Mouse (Mus musculus): ENCODE measurements at regions not wholly inside any gene's neighbourhood (a gene's known extent, or its start where the extent isn't known, plus 50 kb on each side); places are given as distances from the start of the nearest gene placed in this dataset.

- Histone ChIP-seq H3K27ac (peak overlapping the region; percentile 40; the same call in 1 of the 2 replicates), H3K4me1 (peaks cover 71% of the 10 kb centered on the region)
Measured at GRCm38 (mm10) chr2:166334559-166334958, 179.1 kb upstream of the Sulf2 start.

GRCm38 (mm10) chr2:166333818-166334217, 178.4 kb upstream of the Sulf2 start:
- Histone ChIP-seq H3K9me3 (no peaks in the 10 kb centered on the region), H3K27me3 (no peaks in the 10 kb centered on the region), H3K4me2 (no peak overlapping the region), H3K4me1 (peaks cover 66% of the 10 kb centered on the region), H3K27ac (peak overlapping the region; percentile 74), H3K36me3 (no peaks in the 10 kb centered on the region), H3K9ac (no peak overlapping the region), H3K4me3 (no peak overlapping the region)
- no peak for ATAC-seq (ENCODE audit: insufficient number of reproducible peaks, insufficient read depth, low FRiP score, low TSS enrichment, low read depth)
- 66% methylated on average over 4 of the region's 4 CpGs for WGBS

More at GRCm38 (mm10) chr2:166334559-166334958, 179.1 kb upstream of the Sulf2 start:
- H3K4me3 ChIP-seq: no peak overlapping the region
- no peaks in the 10 kb centered on the region for H3K9me3 ChIP-seq
- no peak for ATAC-seq (ENCODE audit: insufficient number of reproducible peaks, insufficient read depth, low FRiP score, low TSS enrichment, low read depth)
- 40% methylated on average over 7 of the region's 7 CpGs for WGBS
- H3K4me2 ChIP-seq: no peak overlapping the region
- H3K36me3 ChIP-seq: no peaks in the 10 kb centered on the region
- no peak overlapping the region for H3K9ac ChIP-seq
- no peaks in the 10 kb centered on the region for H3K27me3 ChIP-seq

- Histone ChIP-seq H3K4me3 (no peak overlapping the region), H3K27me3 (no peaks in the 10 kb centered on the region), H3K27ac (peak overlapping the region; percentile 74), H3K4me1 (peaks cover 58% of the 10 kb centered on the region), H3K9ac (no peak overlapping the region), H3K4me2 (no peak overlapping the region), H3K36me3 (no peaks in the 10 kb centered on the region), H3K9me3 (no peaks in the 10 kb centered on the region)
- ATAC-seq (ENCODE audit: insufficient number of reproducible peaks, insufficient read depth, low FRiP score, low TSS enrichment, low read depth): no peak
- WGBS: 36% methylated on average over 13 of the region's 13 CpGs
Measured at GRCm38 (mm10) chr2:166332748-166333417, 177.4 kb upstream of the Sulf2 start.

DNA sequence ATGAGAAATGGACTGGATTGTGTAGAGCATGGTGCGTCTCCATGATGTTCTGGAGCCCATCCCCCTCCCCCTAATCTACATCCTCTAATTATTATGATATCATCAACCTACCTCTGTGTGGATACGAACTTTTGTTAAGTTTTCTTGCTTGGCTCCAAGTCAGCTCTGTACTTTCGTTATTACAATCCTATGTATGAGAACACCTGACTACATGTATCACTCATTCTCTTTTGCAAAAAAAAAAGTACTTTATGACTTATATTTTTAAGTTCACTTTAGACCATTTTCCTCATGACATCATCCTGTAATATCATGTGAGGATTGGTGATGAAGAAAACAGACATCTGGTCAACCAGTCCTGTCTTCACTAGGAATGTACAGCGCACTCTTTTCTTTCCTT, 175.7 kb upstream of the Sulf2 start:
- Histone ChIP-seq H3K9me3 (no peaks in the 10 kb centered on the region), H3K9ac (no peak overlapping the region), H3K27ac (no peak overlapping the region), H3K4me1 (peaks cover 50% of the 10 kb centered on the region), H3K4me3 (no peak overlapping the region), H3K27me3 (no peaks in the 10 kb centered on the region), H3K36me3 (no peaks in the 10 kb centered on the region), H3K4me2 (no peak overlapping the region)
- no peak for ATAC-seq (ENCODE audit: insufficient number of reproducible peaks, insufficient read depth, low FRiP score, low TSS enrichment, low read depth)
- whole genome bisulfite sequencing: 85% methylated on average over 4 of the region's 4 CpGs

DNA sequence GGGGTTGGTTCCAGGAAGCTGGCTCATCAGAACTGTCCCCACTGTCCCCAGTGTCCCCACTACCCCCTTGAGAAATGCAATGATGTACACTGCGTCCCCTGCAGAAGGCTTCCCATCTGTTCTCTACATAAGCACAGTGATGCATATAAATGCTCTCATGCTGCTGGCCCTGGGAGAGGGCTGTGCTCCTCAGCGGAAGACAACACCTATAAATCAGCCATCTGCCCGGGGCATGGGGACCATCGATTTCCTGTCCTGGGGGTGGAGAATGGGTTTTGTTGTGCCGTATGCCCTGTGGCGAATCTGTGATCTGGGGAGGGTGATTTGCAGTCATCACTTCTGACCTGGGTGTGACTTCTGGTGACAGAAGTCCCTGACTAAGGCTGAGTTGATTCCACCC, 174.9 kb upstream of the Sulf2 start:
- no peak overlapping the region for H3K27ac ChIP-seq
- no peak overlapping the region for H3K4me3 ChIP-seq
- no peaks in the 10 kb centered on the region for H3K36me3 ChIP-seq
- no peaks in the 10 kb centered on the region for H3K9me3 ChIP-seq
- no peak overlapping the region for H3K4me2 ChIP-seq
- H3K9ac ChIP-seq: no peak overlapping the region
- 65% methylated on average over 6 of the region's 6 CpGs for WGBS
- H3K27me3 ChIP-seq: no peaks in the 10 kb centered on the region
- ATAC-seq (ENCODE audit: insufficient number of reproducible peaks, insufficient read depth, low FRiP score, low TSS enrichment, low read depth): no peak
- H3K4me1 ChIP-seq: peaks cover 47% of the 10 kb centered on the region

DNA sequence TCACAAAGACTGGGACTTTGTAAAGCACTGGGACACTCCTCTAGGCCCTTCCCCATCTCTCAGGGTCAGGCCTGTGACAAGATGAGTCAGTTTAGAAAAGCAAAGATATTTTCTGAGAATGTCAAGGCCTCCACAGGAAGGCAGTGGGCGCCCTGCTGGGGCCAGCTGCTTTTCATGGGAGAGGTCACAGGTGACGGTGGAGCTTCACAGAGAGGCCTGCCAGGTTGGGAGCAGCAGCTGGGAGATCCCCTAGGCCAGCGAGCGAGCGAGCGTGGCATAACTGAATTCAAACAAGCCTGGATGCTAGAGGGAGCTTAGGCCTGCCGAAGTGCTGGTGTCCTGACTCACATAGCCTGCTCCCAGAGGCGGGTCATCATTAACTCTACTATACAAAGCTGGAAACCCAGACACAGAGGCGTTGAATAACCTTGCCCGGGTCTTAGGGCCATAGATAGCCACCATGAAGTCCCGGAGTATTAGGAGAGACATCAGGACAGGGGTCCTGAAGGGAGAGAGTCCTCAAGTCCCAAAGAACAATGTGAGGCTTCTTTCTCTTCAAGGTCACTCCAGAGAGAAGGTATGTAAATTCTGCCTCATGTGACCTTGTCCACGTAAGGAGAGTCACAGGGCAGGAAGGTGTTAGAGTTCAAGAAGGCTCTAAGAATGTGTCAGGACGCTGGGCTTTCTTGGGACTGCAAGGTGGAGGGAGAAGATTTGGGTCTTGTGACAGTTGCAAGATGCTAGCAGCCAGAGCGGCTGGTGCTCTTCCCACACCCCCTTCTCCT, 174.3 kb upstream of the Sulf2 start:
- Histone ChIP-seq H3K4me1 (peaks cover 49% of the 10 kb centered on the region), H3K27ac (no peak overlapping the region), H3K9me3 (no peaks in the 10 kb centered on the region), H3K4me2 (no peak overlapping the region), H3K4me3 (no peak overlapping the region), H3K9ac (no peak overlapping the region), H3K36me3 (no peaks in the 10 kb centered on the region), H3K27me3 (no peaks in the 10 kb centered on the region)
- ATAC-seq (ENCODE audit: insufficient number of reproducible peaks, insufficient read depth, low FRiP score, low TSS enrichment, low read depth): no peak
- 83% methylated on average over 14 of the region's 14 CpGs for WGBS

GRCm38 (mm10) chr2:166326932-166327331, 171.5 kb upstream of the Sulf2 start:
- H3K9ac ChIP-seq: no peak overlapping the region
- no peak overlapping the region for H3K4me2 ChIP-seq
- no peak overlapping the region for H3K27ac ChIP-seq
- no peaks in the 10 kb centered on the region for H3K9me3 ChIP-seq
- H3K36me3 ChIP-seq: no peaks in the 10 kb centered on the region
- no peak for ATAC-seq (ENCODE audit: insufficient number of reproducible peaks, insufficient read depth, low FRiP score, low TSS enrichment, low read depth)
- H3K27me3 ChIP-seq: no peaks in the 10 kb centered on the region
- peaks cover 46% of the 10 kb centered on the region for H3K4me1 ChIP-seq
- WGBS: 47% methylated on average over 5 of the region's 5 CpGs
- no peak overlapping the region for H3K4me3 ChIP-seq

GRCm38 (mm10) chr2:166324954-166325353, 169.5 kb upstream of the Sulf2 start:
- Histone ChIP-seq H3K4me1 (peaks cover 52% of the 10 kb centered on the region), H3K36me3 (no peaks in the 10 kb centered on the region), H3K9ac (no peak overlapping the region), H3K4me3 (no peak overlapping the region), H3K4me2 (no peak overlapping the region), H3K27me3 (no peaks in the 10 kb centered on the region), H3K9me3 (no peaks in the 10 kb centered on the region), H3K27ac (peak overlapping the region; percentile 85)
- no peak for ATAC-seq (ENCODE audit: insufficient number of reproducible peaks, insufficient read depth, low FRiP score, low TSS enrichment, low read depth)
- WGBS: 15% methylated on average over 3 of the region's 3 CpGs

GRCm38 (mm10) chr2:166324439-166324838, 169.0 kb upstream of the Sulf2 start:
- H3K9ac ChIP-seq: no peak overlapping the region
- no peak overlapping the region for H3K4me2 ChIP-seq
- peaks cover 52% of the 10 kb centered on the region for H3K4me1 ChIP-seq
- H3K36me3 ChIP-seq: no peaks in the 10 kb centered on the region
- H3K4me3 ChIP-seq: no peak overlapping the region
- peak overlapping the region; percentile 85 for H3K27ac ChIP-seq
- no peaks in the 10 kb centered on the region for H3K9me3 ChIP-seq
- H3K27me3 ChIP-seq: no peaks in the 10 kb centered on the region
- peak; percentile 60; the same call in 1 of the 2 replicates for ATAC-seq (ENCODE audit: insufficient number of reproducible peaks, insufficient read depth, low FRiP score, low TSS enrichment, low read depth)
- 26% methylated on average over 10 of the region's 10 CpGs for WGBS

- 64% methylated on average over 6 of the region's 6 CpGs for WGBS
- H3K27ac ChIP-seq: 0 out of 2 replicates have a peak overlapping the region, but pooled peaks have one; percentile 66
- no peak for ATAC-seq (ENCODE audit: insufficient number of reproducible peaks, insufficient read depth, low FRiP score, low TSS enrichment, low read depth)
Measured at GRCm38 (mm10) chr2:166322668-166323043, 167.2 kb upstream of the Sulf2 start.

GRCm38 (mm10) chr2:166321992-166322667, 166.7 kb upstream of the Sulf2 start:
- Histone ChIP-seq H3K4me2 (no peak overlapping the region), H3K27ac (no peak overlapping the region; the same call in 1 of the 2 replicates), H3K9ac (no peak overlapping the region), H3K9me3 (no peaks in the 10 kb centered on the region), H3K27me3 (no peaks in the 10 kb centered on the region), H3K4me1 (peaks cover 51% of the 10 kb centered on the region), H3K4me3 (no peak overlapping the region), H3K36me3 (no peaks in the 10 kb centered on the region)
- no peak for ATAC-seq (ENCODE audit: insufficient number of reproducible peaks, insufficient read depth, low FRiP score, low TSS enrichment, low read depth)
- WGBS: 84% methylated on average over 6 of the region's 6 CpGs

More at GRCm38 (mm10) chr2:166322668-166323043, 167.2 kb upstream of the Sulf2 start:
- Histone ChIP-seq H3K4me3 (no peak overlapping the region), H3K9me3 (no peaks in the 10 kb centered on the region), H3K36me3 (no peaks in the 10 kb centered on the region), H3K4me2 (no peak overlapping the region), H3K9ac (no peak overlapping the region), H3K27me3 (no peaks in the 10 kb centered on the region), H3K4me1 (peaks cover 52% of the 10 kb centered on the region)

Measured in embryonic facial prominence, embryonic 13.5 days (tissue).